Comparison of ENCODE assay signal across 8 mouse cellular contexts in genomic region chr8:120569939-120570715, GRCm38 (mm10). TPM values are rescaled to one million over a fixed set of nuclear protein-coding genes. Genes with fewer than 3 reads are reported as not detected.
DNase-seq lines count a peak whose midpoint lies in the region; ATAC-seq and TF ChIP-seq lines count a peak whose summit lies in the region.

No protein-coding gene starts in this region.

- ATAC-seq in kidney, embryonic 14.5 days (ENCODE audit: low FRiP score, low TSS enrichment): no peak
- ATAC-seq in forebrain, embryonic 12.5 days (ENCODE audit: low FRiP score): no peak
- ATAC-seq in midbrain, postnatal 0 days (ENCODE audit: low FRiP score): no peak

- no peak overlapping the region for H3K4me3 ChIP-seq in kidney, embryonic 14.5 days (ENCODE audit: low read length)
- H3K4me3 ChIP-seq in forebrain, embryonic 12.5 days (replicated peaks): no peak overlapping the region
- no peak overlapping the region for H3K4me3 ChIP-seq in midbrain, postnatal 0 days (ENCODE audit: low read depth, low read length)

- H3K9me3 ChIP-seq in kidney, embryonic 14.5 days (ENCODE audit: control insufficient read depth, low read length): no peaks in the 10 kb centered on the region
- H3K9me3 ChIP-seq in forebrain, embryonic 12.5 days: no peaks in the 10 kb centered on the region
- no peaks in the 10 kb centered on the region for H3K9me3 ChIP-seq in midbrain, postnatal 0 days (ENCODE audit: low read length)

- H3K27me3 ChIP-seq in kidney, embryonic 14.5 days (ENCODE audit: control insufficient read depth, insufficient read depth, low read length): no peaks in the 10 kb centered on the region
- H3K27me3 ChIP-seq in forebrain, embryonic 12.5 days: no peaks in the 10 kb centered on the region
- H3K27me3 ChIP-seq in midbrain, postnatal 0 days (ENCODE audit: insufficient read depth, low read length): no peaks in the 10 kb centered on the region

- H3K4me1 ChIP-seq in kidney, embryonic 14.5 days (ENCODE audit: control insufficient read depth, insufficient read depth, low read length): peaks cover 11% of the 10 kb centered on the region
- peaks cover 33% of the 10 kb centered on the region for H3K4me1 ChIP-seq in forebrain, embryonic 12.5 days
- peaks cover 2% of the 10 kb centered on the region; the same call in 1 of the 2 replicates for H3K4me1 ChIP-seq in midbrain, postnatal 0 days (ENCODE audit: insufficient read depth, low read length)

- intact Hi-C loops in left cerebral cortex, postnatal 25 days (cut with DNase I): no loop called here

- 54% methylated on average over 13 of the region's 13 CpGs for WGBS in kidney, embryonic 14.5 days
- 57% methylated on average over 13 of the region's 13 CpGs for WGBS in forebrain, embryonic 12.5 days
- WGBS in midbrain, postnatal 0 days: 60% methylated on average over 13 of the region's 13 CpGs

- H3K27ac ChIP-seq in kidney, embryonic 14.5 days (ENCODE audit: low read depth, low read length): no peak overlapping the region
- H3K27ac ChIP-seq in forebrain, embryonic 12.5 days: peak overlapping the region; percentile 50
- no peak overlapping the region for H3K27ac ChIP-seq in midbrain, postnatal 0 days (ENCODE audit: low read depth, low read length)

- peak; percentile 82 for DNase-seq in kidney, adult 18-20 months
- peak; percentile 86 for DNase-seq in brain, adult 2 months (ENCODE audit: low read depth, low spot score)
- DNase-seq in heart, postnatal 4 days: peak; percentile 91
- peak; percentile 75 to 86 for DNase-seq in left cerebral cortex, postnatal 25 days (ENCODE audit: low spot score in 2 of 2)
- DNase-seq in midbrain, postnatal 0 days (ENCODE audit: low spot score): peak; percentile 76
- peak; percentile 77 to 83 for DNase-seq in spleen, postnatal 10 days (ENCODE audit: low spot score in 2 of 2)

- no peak overlapping the region for H3K9ac ChIP-seq in kidney, embryonic 14.5 days (ENCODE audit: low read depth, low read length)
- H3K9ac ChIP-seq in forebrain, embryonic 12.5 days: no peak overlapping the region
- no peak overlapping the region for H3K9ac ChIP-seq in midbrain, postnatal 0 days (replicated peaks; ENCODE audit: low read length, poor library complexity, severe bottlenecking)

- peaks cover 87% of the 10 kb centered on the region for H3K36me3 ChIP-seq in kidney, embryonic 14.5 days (ENCODE audit: control insufficient read depth, insufficient read depth, low read length)
- peaks cover 94% of the 10 kb centered on the region for H3K36me3 ChIP-seq in forebrain, embryonic 12.5 days (replicated peaks)
- H3K36me3 ChIP-seq in midbrain, postnatal 0 days (ENCODE audit: insufficient read depth, low read length): peaks cover 74% of the 10 kb centered on the region

- peak; percentile 93 for TF ChIP-seq CTCF in midbrain, postnatal 0 days (IDR thresholded peaks at IDR 0.05)

- H3K4me2 ChIP-seq in kidney, embryonic 14.5 days (replicated peaks; ENCODE audit: low read depth, low read length): no peak overlapping the region
- H3K4me2 ChIP-seq in forebrain, embryonic 12.5 days: no peak overlapping the region
- no peak overlapping the region for H3K4me2 ChIP-seq in midbrain, postnatal 0 days (ENCODE audit: low read depth, low read length, poor library complexity, severe bottlenecking)

RNA-seq across cellular contexts. Expression of gene Gins2, which starts 19.0 kb away (rescaled TPM):
- polyA plus RNA-seq in kidney, embryonic 14.5 days (2014; fragmentation: Nextera tagmentation; extraction: Ambion mirVana): 118 and 145 TPM in 2 replicates
- polyA plus RNA-seq in forebrain, embryonic 12.5 days (2016; fragmentation: Nextera tagmentation; extraction: Ambion mirVana): 83.2 and 84.8 TPM in 2 replicates
- 10 to 100 TPM; 42.0 to 43.2 TPM for total RNA-seq in heart, postnatal 4 days (2021)
- total RNA-seq in left cerebral cortex, postnatal 25 days (2021): 1 to 10 TPM; 1.6 to 1.8 TPM
- 5.8 and 18.1 TPM in 2 replicates for total RNA-seq in midbrain, postnatal 0 days (2014; rRNA removed)
- polyA plus RNA-seq in midbrain, postnatal 0 days (2015; fragmentation: Nextera tagmentation; extraction: Ambion mirVana): 8.4 and 11.3 TPM in 2 replicates
